Mouse (Mus musculus) myocyte (in vitro differentiated cells): ENCODE results near the gene Farp1. TPM values are rescaled to one million over a fixed set of nuclear protein-coding genes. Genes with fewer than 3 reads are reported as not detected.

ENCODE experiments used
- H3K27me3 ChIP-seq: one replicate; pipeline ENCODE4 v1.6.1; 2011; ENCODE audit not compliant: control insufficient read depth, insufficient read depth, insufficient read length
- H3K36me3 ChIP-seq: one replicate; pipeline ENCODE4 v1.6.1; 2011; ENCODE audit not compliant: control insufficient read depth, insufficient read depth
- H3K4me2 ChIP-seq: one replicate; pipeline ENCODE4 v1.6.1; 2011; ENCODE audit warnings: low read depth, control low read depth
- H3K4me3 ChIP-seq: one replicate; pipeline ENCODE4 v1.5.1; 2011; ENCODE audit warnings: mild to moderate bottlenecking, control low read depth, moderate library complexity
- H3K79me2 ChIP-seq: one replicate; pipeline ENCODE4 v1.6.1; 2011; ENCODE audit not compliant: control insufficient read depth, insufficient read depth
- H3ac ChIP-seq: one replicate; pipeline ENCODE4 v1.6.1; 2011; ENCODE audit not compliant: control insufficient read depth, insufficient read length
- CEBPB ChIP-seq: IDR thresholded peaks from 2 replicates; pipeline ENCODE4 v1.6.1; 2011; ENCODE audit warnings: mild to moderate bottlenecking, moderate library complexity; ENCODE audit not compliant: poor library complexity, insufficient read depth, severe bottlenecking
- E2F4 ChIP-seq: IDR thresholded peaks from one replicate; pipeline ENCODE4 v1.6.1; 2011; ENCODE audit warnings: mild to moderate bottlenecking, control low read depth, moderate library complexity; ENCODE audit not compliant: insufficient read depth
- MAX ChIP-seq: IDR thresholded peaks from one replicate; pipeline ENCODE4 v1.6.1; 2011; ENCODE audit warnings: low read depth, mild to moderate bottlenecking, control low read depth
- MYOD1 ChIP-seq, 3 experiments: IDR thresholded peaks; one replicate each; pipeline ENCODE4 v1.6.1; 2011; ENCODE audit warnings: control low read depth in 2 of 3, low read depth in 2 of 3, mild to moderate bottlenecking in 2 of 3, moderate library complexity in 1 of 3; ENCODE audit not compliant: insufficient read length in 2 of 3, control insufficient read depth in 1 of 3
- MYOG ChIP-seq, 3 experiments: IDR thresholded peaks; one replicate each; pipeline ENCODE4 v1.6.1; 2011; ENCODE audit warnings: control low read depth in 2 of 3, low read depth in 2 of 3, mild to moderate bottlenecking in 2 of 3; ENCODE audit not compliant: insufficient read length in 2 of 3, control insufficient read depth in 1 of 3, insufficient read depth in 1 of 3
- POLR2A ChIP-seq: IDR thresholded peaks from one replicate; pipeline ENCODE4 v1.6.1; 2011; ENCODE audit warnings: low read depth, mild to moderate bottlenecking, control low read depth, moderate library complexity; ENCODE audit not compliant: insufficient read length
- POLR2AphosphoS2 ChIP-seq: IDR thresholded peaks from one replicate; pipeline ENCODE4 v1.6.1; 2011; ENCODE audit warnings: low read depth, control low read depth; ENCODE audit not compliant: insufficient read length
- REST ChIP-seq: IDR thresholded peaks from one replicate; pipeline ENCODE4 v1.6.1; 2011; ENCODE audit warnings: mild to moderate bottlenecking, control low read depth, moderate library complexity; ENCODE audit not compliant: insufficient read depth, insufficient read length
- SRF ChIP-seq: IDR thresholded peaks from one replicate; pipeline ENCODE4 v1.6.1; 2011; ENCODE audit warnings: low read depth; ENCODE audit not compliant: control insufficient read depth, insufficient read length
- TCF12 ChIP-seq: IDR thresholded peaks from one replicate; pipeline ENCODE4 v1.6.1; 2011; ENCODE audit warnings: mild to moderate bottlenecking, control low read depth; ENCODE audit not compliant: poor library complexity, insufficient read depth, severe bottlenecking
- TCF3 ChIP-seq: IDR thresholded peaks from one replicate; pipeline ENCODE4 v1.6.1; 2011; ENCODE audit warnings: low read depth, control low read depth; ENCODE audit not compliant: insufficient read length
- USF1 ChIP-seq: IDR thresholded peaks from one replicate; pipeline ENCODE4 v1.6.1; 2011; ENCODE audit warnings: low read depth, mild to moderate bottlenecking, control low read depth, moderate library complexity
- polyA plus RNA-seq: library from polyadenylated mRNA; unstranded; fragments of >200 nt; fragmentation: generic; extraction: Trizol; gene quantifications from one replicate; pipeline ENCODE4 v1.2.1, GENCODE M21; 2012; ENCODE audit warnings: missing spikeins

Farp1 gene
- polyA plus RNA-seq, 1 experiment = 29.7 TPM

- Histone ChIP-seq H3K27me3 (no peaks in the 10 kb centered on the region), H3K79me2 (peaks cover 5% of the 10 kb centered on the region), H3K4me3 (no peak overlapping the region), H3K36me3 (no peaks in the 10 kb centered on the region), H3ac (no peak overlapping the region), H3K4me2 (no peak overlapping the region)
- no peak for TF ChIP-seq SRF
- TF ChIP-seq CEBPB = no peak
- no peak for TF ChIP-seq POLR2A
- no peak for TF ChIP-seq TCF3
- no peak for TF ChIP-seq TCF12
- TF ChIP-seq E2F4 = no peak
- no peak for TF ChIP-seq MYOG (IDR thresholded peaks at IDR 0.05; ENCODE audit: control insufficient read depth in 1 of 3, insufficient read depth in 1 of 3, insufficient read length in 2 of 3, low read depth in 2 of 3)
- TF ChIP-seq POLR2AphosphoS2 = no peak
- no peak for TF ChIP-seq MYOD1 (IDR thresholded peaks at IDR 0.05; ENCODE audit: control insufficient read depth in 1 of 3, insufficient read length in 2 of 3, low read depth in 2 of 3)
- TF ChIP-seq MAX = no peak
- TF ChIP-seq USF1 = no peak
- no peak for TF ChIP-seq REST
Observed at GRCm38 (mm10) chr14:121193981-121194380, 159.0 kb downstream of the Farp1 start.

GRCm38 (mm10) chr14:121198915-121199572 is 164.0 kb downstream of the Farp1 start:
- Histone ChIP-seq H3K4me2 (no peak overlapping the region), H3K27me3 (no peaks in the 10 kb centered on the region), H3K4me3 (no peak overlapping the region), H3ac (no peak overlapping the region), H3K36me3 (no peaks in the 10 kb centered on the region), H3K79me2 (peaks cover 16% of the 10 kb centered on the region)
- TF ChIP-seq MYOG (IDR thresholded peaks at IDR 0.05; ENCODE audit: control insufficient read depth in 1 of 3, insufficient read depth in 1 of 3, insufficient read length in 2 of 3, low read depth in 2 of 3) = no peak
- no peak for TF ChIP-seq USF1
- no peak for TF ChIP-seq CEBPB
- TF ChIP-seq SRF = no peak
- TF ChIP-seq POLR2A = no peak
- TF ChIP-seq MYOD1 (IDR thresholded peaks at IDR 0.05; ENCODE audit: control insufficient read depth in 1 of 3, insufficient read length in 2 of 3, low read depth in 2 of 3) = no peak
- no peak for TF ChIP-seq POLR2AphosphoS2
- TF ChIP-seq TCF3 = no peak
- no peak for TF ChIP-seq MAX
- TF ChIP-seq E2F4 = no peak
- no peak for TF ChIP-seq TCF12
- no peak for TF ChIP-seq REST

GRCm38 (mm10) chr14:121199789-121200188 is 164.8 kb downstream of the Farp1 start:
- no peak overlapping the region for H3K4me3 ChIP-seq
- H3K4me2 ChIP-seq = no peak overlapping the region
- peaks cover 16% of the 10 kb centered on the region for H3K79me2 ChIP-seq
- no peak overlapping the region for H3ac ChIP-seq
- no peak for TF ChIP-seq SRF
- no peak for TF ChIP-seq REST
- no peak for TF ChIP-seq E2F4
- no peak for TF ChIP-seq MAX
- no peak for TF ChIP-seq MYOD1 (IDR thresholded peaks at IDR 0.05; ENCODE audit: control insufficient read depth in 1 of 3, insufficient read length in 2 of 3, low read depth in 2 of 3)
- TF ChIP-seq POLR2AphosphoS2 = no peak
- TF ChIP-seq TCF12 = no peak
- no peak for TF ChIP-seq TCF3
- TF ChIP-seq MYOG (IDR thresholded peaks at IDR 0.05; ENCODE audit: control insufficient read depth in 1 of 3, insufficient read depth in 1 of 3, insufficient read length in 2 of 3, low read depth in 2 of 3) = no peak
- no peak for TF ChIP-seq CEBPB
- TF ChIP-seq POLR2A = no peak
- no peak for TF ChIP-seq USF1
- H3K27me3 ChIP-seq = no peaks in the 10 kb centered on the region
- no peaks in the 10 kb centered on the region for H3K36me3 ChIP-seq

GRCm38 (mm10) chr14:121200353-121200752 is 165.4 kb downstream of the Farp1 start:
- Histone ChIP-seq H3K79me2 (peaks cover 16% of the 10 kb centered on the region), H3K4me3 (no peak overlapping the region), H3K36me3 (no peaks in the 10 kb centered on the region), H3ac (no peak overlapping the region), H3K4me2 (no peak overlapping the region), H3K27me3 (no peaks in the 10 kb centered on the region)
- TF ChIP-seq MYOG (IDR thresholded peaks at IDR 0.05; ENCODE audit: control insufficient read depth in 1 of 3, insufficient read depth in 1 of 3, insufficient read length in 2 of 3, low read depth in 2 of 3) (no peak), POLR2A (no peak), E2F4 (no peak), REST (no peak), SRF (no peak), POLR2AphosphoS2 (no peak), CEBPB (no peak), TCF12 (no peak), MAX (no peak), TCF3 (no peak), MYOD1 (IDR thresholded peaks at IDR 0.05; ENCODE audit: control insufficient read depth in 1 of 3, insufficient read length in 2 of 3, low read depth in 2 of 3) (no peak)
